Mouse (Mus musculus): ENCODE measurements around the gene Dnajc3. TPM values are rescaled to one million over a fixed set of nuclear protein-coding genes. Genes with fewer than 3 reads are reported as not detected.

The Dnajc3 gene
- polyA plus RNA-seq, 1 experiment = 40.8 TPM

Other genes with a start within 250 kb of the Dnajc3 start
- gene Abcc4, start 231.8 kb upstream of the Dnajc3 start, polyA plus RNA-seq (2012; rRNA removed) = 14.0 and 18.0 TPM in 2 replicates
- 36.5 and 40.1 TPM in 2 replicates for gene Cldn10, start 150.1 kb upstream of the Dnajc3 start, polyA plus RNA-seq (2012; rRNA removed)
- 4.8 and 5.8 TPM in 2 replicates for gene Dzip1, start 12.5 kb upstream of the Dnajc3 start, polyA plus RNA-seq (2012; rRNA removed)
- 5.5 and 5.6 TPM in 2 replicates for gene Uggt2, start 161.5 kb downstream of the Dnajc3 start, polyA plus RNA-seq (2012; rRNA removed)
- 0.09 and 0.33 TPM in 2 replicates for gene Hs6st3, start 200.4 kb downstream of the Dnajc3 start, polyA plus RNA-seq (2012; rRNA removed)